Comparison of ENCODE assay signal across 7 mouse cellular contexts in the genomic region with DNA sequence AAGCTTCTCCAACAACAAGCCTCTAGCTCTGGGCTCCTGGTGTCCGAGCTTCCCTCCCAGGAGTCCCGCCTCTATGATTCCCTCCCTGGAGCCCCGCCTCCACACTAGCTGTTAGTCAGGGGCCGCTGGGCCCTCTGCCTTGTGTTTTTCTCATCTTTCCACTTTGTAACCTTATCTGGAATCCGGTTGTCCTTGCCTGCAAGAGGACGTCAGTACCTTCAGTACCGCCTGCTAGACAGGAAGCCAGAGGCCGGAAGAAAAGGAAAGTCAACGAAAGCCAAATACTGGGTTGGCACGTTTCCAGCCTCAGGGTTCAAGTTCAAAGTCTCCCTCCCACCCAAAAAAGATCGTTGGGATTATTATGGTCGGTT. TPM values are rescaled to one million over a fixed set of nuclear protein-coding genes. Genes with fewer than 3 reads are reported as not detected.
DNase-seq lines count a peak whose midpoint lies in the region; ATAC-seq and TF ChIP-seq lines count a peak whose summit lies in the region.

No protein-coding gene starts in this region.

- WGBS in embryonic facial prominence, embryonic 10.5 days: 15% methylated on average over 12 of the region's 12 CpGs
- WGBS in limb, embryonic 14.5 days: 6% methylated on average over 12 of the region's 12 CpGs

- intact Hi-C loops in heart, postnatal 14 days (cut with DNase I): no loop called here

- no peak for TF ChIP-seq POLR2A in limb, embryonic 14.5 days (IDR thresholded peaks at IDR 0.05; ENCODE audit: borderline replicate concordance, extremely low read depth, insufficient read depth, insufficient read length)

- H3K36me3 ChIP-seq in embryonic facial prominence, embryonic 10.5 days (replicated peaks): no peaks in the 10 kb centered on the region
- H3K36me3 ChIP-seq in limb, embryonic 14.5 days (ENCODE audit: control insufficient read depth, insufficient read depth, low read length): no peaks in the 10 kb centered on the region

- H3K4me3 ChIP-seq in embryonic facial prominence, embryonic 10.5 days: 0 out of 2 replicates have a peak overlapping the region, but pooled peaks have one; percentile 16
- H3K4me3 ChIP-seq in limb, embryonic 14.5 days (replicated peaks; ENCODE audit: low read length): no peak overlapping the region

- DNase-seq in adrenal gland, adult 2 months: peak; percentile 89
- peak; percentile 63 for DNase-seq in embryonic facial prominence, embryonic 10.5 days (ENCODE audit: low spot score)
- DNase-seq in heart, postnatal 14 days: peak; percentile 73 to 75
- DNase-seq in limb, embryonic 14.5 days (ENCODE audit: low spot score): peak; percentile 80
- DNase-seq in ovary, postnatal 36 days (ENCODE audit: low spot score): peak; percentile 68
- DNase-seq in frontal cortex, postnatal 36 days (ENCODE audit: low spot score in 2 of 2): no peak
- DNase-seq in right cerebral cortex, postnatal 14 days: no peak

- H3K27ac ChIP-seq in embryonic facial prominence, embryonic 10.5 days (replicated peaks): peak overlapping the region; percentile 69
- H3K27ac ChIP-seq in limb, embryonic 14.5 days (replicated peaks; ENCODE audit: low read depth, low read length): 0 out of 2 replicates have a peak overlapping the region, but pooled peaks have one; percentile 43

- peak overlapping the region; percentile 26; the same call in 1 of the 2 replicates for H3K4me2 ChIP-seq in limb, embryonic 14.5 days (replicated peaks; ENCODE audit: low read depth, low read length, severe bottlenecking)

- peak; percentile 79 for ATAC-seq in limb, embryonic 14.5 days (ENCODE audit: low FRiP score, low read depth)

- peaks cover 38% of the 10 kb centered on the region for H3K27me3 ChIP-seq in embryonic facial prominence, embryonic 10.5 days (replicated peaks; ENCODE audit: low read depth, poor library complexity, severe bottlenecking)
- no peaks in the 10 kb centered on the region for H3K27me3 ChIP-seq in limb, embryonic 14.5 days (ENCODE audit: control insufficient read depth, insufficient read depth, low read length)

- H3K4me1 ChIP-seq in embryonic facial prominence, embryonic 10.5 days: peaks cover 56% of the 10 kb centered on the region
- H3K4me1 ChIP-seq in limb, embryonic 14.5 days (ENCODE audit: control insufficient read depth, insufficient read depth, low read length): peaks cover 12% of the 10 kb centered on the region; the same call in 1 of the 2 replicates

- no peak overlapping the region for H3K9ac ChIP-seq in limb, embryonic 14.5 days (ENCODE audit: low read depth, low read length, severe bottlenecking)

- no peaks in the 10 kb centered on the region for H3K9me3 ChIP-seq in embryonic facial prominence, embryonic 10.5 days
- no peaks in the 10 kb centered on the region for H3K9me3 ChIP-seq in limb, embryonic 14.5 days (ENCODE audit: control insufficient read depth, low read length)

RNA-seq across cellular contexts. Expression of a gene that starts 15.9 kb away (rescaled TPM):
- total RNA-seq in adrenal gland, adult 2 months (2021): 10 to 100 TPM; 11.9 to 41.9 TPM
- polyA plus RNA-seq in adrenal gland, adult 2 months (2012; rRNA removed): 49.1 and 74.7 TPM in 2 replicates
- 4.6 and 5.8 TPM in 2 replicates for polyA plus RNA-seq in embryonic facial prominence, embryonic 10.5 days (2016; fragmentation: Nextera tagmentation; extraction: Ambion mirVana)
- total RNA-seq in heart, postnatal 14 days (2021): 1 to 10 TPM; 3.9 to 4.3 TPM
- 2.5 and 4.1 TPM in 2 replicates for polyA plus RNA-seq in limb, embryonic 14.5 days (2012; rRNA removed)
- polyA plus RNA-seq in limb, embryonic 14.5 days (2014; fragmentation: Nextera tagmentation; extraction: Ambion mirVana): 4.3 and 4.9 TPM in 2 replicates

Comparison
In these comparisons a context has a peak if more than half of its experiments do, and no peak if none do; other contexts are left out.
1. DNase-seq: peak in adrenal gland, adult 2 months (single experiment), embryonic facial prominence, embryonic 10.5 days (single experiment), heart, postnatal 14 days (2 of 2), limb, embryonic 14.5 days (single experiment) and ovary, postnatal 36 days (single experiment); none in frontal cortex, postnatal 36 days (0 of 2) and right cerebral cortex, postnatal 14 days (single experiment).